Mouse (Mus musculus): Measurements from ENCODE around the gene Ern2. TPM values are rescaled to one million over a fixed set of nuclear protein-coding genes. Genes with fewer than 3 reads are reported as not detected.
A peak's percentile ranks its signal among the peaks of the same experiment; 100 is the strongest.

The Ern2 gene
- polyA plus RNA-seq, 1 experiment from 2014 or later = 4.0 TPM

GRCm38 (mm10) chr7:122132497-122133337, 53.3 kb downstream of the Ern2 start, which contains the start of the genes Palb2 and Dctn5:
TSS of gene Palb2 (minus strand) at chr7:122132985.
TSS of gene Dctn5 (plus strand) at chr7:122133041.
- ATAC-seq = peak; percentile 98
- WGBS = under 1% methylated on average over 54 of the region's 54 CpGs

GRCm38 (mm10) chr7:122131834-122132233, 54.2 kb downstream of the Ern2 start:
- H3K27me3 ChIP-seq (replicated peaks; ENCODE audit: control insufficient read depth, insufficient read depth, low read length) = no peaks in the 10 kb centered on the region

More at GRCm38 (mm10) chr7:122132497-122133337, 53.3 kb downstream of the Ern2 start, which contains the start of the genes Palb2 and Dctn5:
- Histone ChIP-seq H3K9me3 (ENCODE audit: control insufficient read depth) (no peaks in the 10 kb centered on the region), H3K4me3 (ENCODE audit: low read depth, low read length) (peak within 1 kb of the TSS; percentile 84), H3K4me1 (replicated peaks; ENCODE audit: control insufficient read depth, insufficient read depth, low read length) (no peaks in the 10 kb centered on the region), H3K27ac (ENCODE audit: low read depth, low read length) (0 out of 2 replicates have a peak within 1 kb of the TSS, but pooled peaks have one; percentile 36), H3K9ac (ENCODE audit: low read depth, low read length) (peak within 1 kb of the TSS; percentile 78), H3K36me3 (ENCODE audit: control insufficient read depth, insufficient read depth) (peaks cover 30% of the 10 kb centered on the region), H3K4me2 (replicated peaks; ENCODE audit: low read depth) (peak within 1 kb of the TSS; percentile 81), H3K27me3 (replicated peaks; ENCODE audit: control insufficient read depth, insufficient read depth, low read length) (no peaks in the 10 kb centered on the region)
- TF ChIP-seq CTCF (IDR thresholded peaks at IDR 0.05; ENCODE audit: low read depth) = no peak

GRCm38 (mm10) chr7:122126946-122127345, 59.1 kb downstream of the Ern2 start:
- H3K27me3 ChIP-seq (replicated peaks; ENCODE audit: control insufficient read depth, insufficient read depth, low read length) = no peaks in the 10 kb centered on the region
- H3K4me1 ChIP-seq (replicated peaks; ENCODE audit: control insufficient read depth, insufficient read depth, low read length) = no peaks in the 10 kb centered on the region
- H3K4me3 ChIP-seq (ENCODE audit: low read depth, low read length) = no peak overlapping the region
- no peak for ATAC-seq
- WGBS = 92% methylated on average over 11 of the region's 11 CpGs
- no peaks in the 10 kb centered on the region for H3K9me3 ChIP-seq (ENCODE audit: control insufficient read depth)
- no peak for TF ChIP-seq CTCF (IDR thresholded peaks at IDR 0.05; ENCODE audit: low read depth)
- no peak overlapping the region for H3K4me2 ChIP-seq (replicated peaks; ENCODE audit: low read depth)
- H3K27ac ChIP-seq (ENCODE audit: low read depth, low read length) = no peak overlapping the region
- peaks cover 25% of the 10 kb centered on the region for H3K36me3 ChIP-seq (ENCODE audit: control insufficient read depth, insufficient read depth)
- H3K9ac ChIP-seq (ENCODE audit: low read depth, low read length) = no peak overlapping the region

More at GRCm38 (mm10) chr7:122131834-122132233, 54.2 kb downstream of the Ern2 start:
- H3K9me3 ChIP-seq (ENCODE audit: control insufficient read depth) = no peaks in the 10 kb centered on the region
- H3K4me1 ChIP-seq (replicated peaks; ENCODE audit: control insufficient read depth, insufficient read depth, low read length) = no peaks in the 10 kb centered on the region
- H3K4me2 ChIP-seq (replicated peaks; ENCODE audit: low read depth) = peak overlapping the region; percentile 81
- H3K9ac ChIP-seq (ENCODE audit: low read depth, low read length) = no peak overlapping the region
- H3K36me3 ChIP-seq (ENCODE audit: control insufficient read depth, insufficient read depth) = peaks cover 23% of the 10 kb centered on the region
- H3K27ac ChIP-seq (ENCODE audit: low read depth, low read length) = no peak overlapping the region
- ATAC-seq = no peak
- H3K4me3 ChIP-seq (ENCODE audit: low read depth, low read length) = peak overlapping the region; percentile 84; the same call in 1 of the 2 replicates
- no peak for TF ChIP-seq CTCF (IDR thresholded peaks at IDR 0.05; ENCODE audit: low read depth)

- no peak for ATAC-seq
- 74% methylated on average over 8 of the region's 8 CpGs for WGBS
Observed at GRCm38 (mm10) chr7:122125636-122126035, 60.4 kb downstream of the Ern2 start.

GRCm38 (mm10) chr7:122123518-122123917, 62.5 kb downstream of the Ern2 start:
- Histone ChIP-seq H3K9me3 (ENCODE audit: control insufficient read depth) (no peaks in the 10 kb centered on the region), H3K36me3 (ENCODE audit: control insufficient read depth, insufficient read depth) (peaks cover 41% of the 10 kb centered on the region), H3K4me1 (replicated peaks; ENCODE audit: control insufficient read depth, insufficient read depth, low read length) (no peaks in the 10 kb centered on the region), H3K9ac (ENCODE audit: low read depth, low read length) (no peak overlapping the region), H3K4me3 (ENCODE audit: low read depth, low read length) (no peak overlapping the region), H3K4me2 (replicated peaks; ENCODE audit: low read depth) (no peak overlapping the region), H3K27me3 (replicated peaks; ENCODE audit: control insufficient read depth, insufficient read depth, low read length) (no peaks in the 10 kb centered on the region), H3K27ac (ENCODE audit: low read depth, low read length) (no peak overlapping the region)
- ATAC-seq = no peak
- WGBS = 68% methylated on average over 4 of the region's 4 CpGs
- no peak for TF ChIP-seq CTCF (IDR thresholded peaks at IDR 0.05; ENCODE audit: low read depth)

More at GRCm38 (mm10) chr7:122125636-122126035, 60.4 kb downstream of the Ern2 start:
- Histone ChIP-seq H3K4me1 (replicated peaks; ENCODE audit: control insufficient read depth, insufficient read depth, low read length) (no peaks in the 10 kb centered on the region), H3K27ac (ENCODE audit: low read depth, low read length) (no peak overlapping the region), H3K9me3 (ENCODE audit: control insufficient read depth) (no peaks in the 10 kb centered on the region), H3K27me3 (replicated peaks; ENCODE audit: control insufficient read depth, insufficient read depth, low read length) (no peaks in the 10 kb centered on the region), H3K4me2 (replicated peaks; ENCODE audit: low read depth) (no peak overlapping the region), H3K36me3 (ENCODE audit: control insufficient read depth, insufficient read depth) (peaks cover 36% of the 10 kb centered on the region), H3K4me3 (ENCODE audit: low read depth, low read length) (no peak overlapping the region), H3K9ac (ENCODE audit: low read depth, low read length) (no peak overlapping the region)
- peak; percentile 31; the same call in 1 of the 2 replicates for TF ChIP-seq CTCF (IDR thresholded peaks at IDR 0.05; ENCODE audit: low read depth)

Other genes with a start within 250 kb of the Ern2 start
- 6.3 and 7.6 TPM in 2 replicates for gene Cog7, start 204.5 kb downstream of the Ern2 start, polyA plus RNA-seq (2015; fragmentation: Nextera tagmentation; extraction: Ambion mirVana)
- 59.9 and 71.1 TPM in 2 replicates for gene Gga2, start 165.0 kb downstream of the Ern2 start, polyA plus RNA-seq (2015; fragmentation: Nextera tagmentation; extraction: Ambion mirVana)
- 26.3 and 29.3 TPM in 2 replicates for gene Ubfd1, start 119.0 kb downstream of the Ern2 start, polyA plus RNA-seq (2015; fragmentation: Nextera tagmentation; extraction: Ambion mirVana)
- 7.1 and 8.0 TPM in 2 replicates for gene Ears2, start 118.9 kb downstream of the Ern2 start, polyA plus RNA-seq (2015; fragmentation: Nextera tagmentation; extraction: Ambion mirVana)
- 956 and 957 TPM in 2 replicates for gene Ndufab1, start 84.3 kb downstream of the Ern2 start, polyA plus RNA-seq (2015; fragmentation: Nextera tagmentation; extraction: Ambion mirVana)
- 3.9 and 4.5 TPM in 2 replicates for gene Palb2, start 53.2 kb downstream of the Ern2 start, polyA plus RNA-seq (2015; fragmentation: Nextera tagmentation; extraction: Ambion mirVana)
- gene Dctn5, start 53.2 kb downstream of the Ern2 start, polyA plus RNA-seq (2015; fragmentation: Nextera tagmentation; extraction: Ambion mirVana) = 59.4 and 64.7 TPM in 2 replicates
- 20.0 and 25.0 TPM in 2 replicates for gene Plk1, start 26.8 kb downstream of the Ern2 start, polyA plus RNA-seq (2015; fragmentation: Nextera tagmentation; extraction: Ambion mirVana)
- 54.5 and 60.2 TPM in 2 replicates for gene Chp2, start 33.3 kb upstream of the Ern2 start, polyA plus RNA-seq (2015; fragmentation: Nextera tagmentation; extraction: Ambion mirVana)
- gene Prkcb, start 102.5 kb upstream of the Ern2 start, polyA plus RNA-seq (2015; fragmentation: Nextera tagmentation; extraction: Ambion mirVana) = 4.7 and 5.1 TPM in 2 replicates